Mouse (Mus musculus) lung, postnatal 0 days (tissue): ENCODE measurements at regions not wholly inside any gene's neighbourhood (a gene's known extent, or its start where the extent isn't known, plus 50 kb on each side); places are given as distances from the start of the nearest gene placed in this dataset.

Experiments used
- CTCF ChIP-seq: IDR thresholded peaks from 2 replicates; pipeline ENCODE4 v1.5.1; 2016; ENCODE audit warnings: antibody characterized with exemption, mild to moderate bottlenecking
- EP300 ChIP-seq: IDR thresholded peaks from 2 replicates; pipeline ENCODE4 v1.6.1; 2016; ENCODE audit warnings: antibody characterized with exemption, mild to moderate bottlenecking, control low read depth

DNA sequence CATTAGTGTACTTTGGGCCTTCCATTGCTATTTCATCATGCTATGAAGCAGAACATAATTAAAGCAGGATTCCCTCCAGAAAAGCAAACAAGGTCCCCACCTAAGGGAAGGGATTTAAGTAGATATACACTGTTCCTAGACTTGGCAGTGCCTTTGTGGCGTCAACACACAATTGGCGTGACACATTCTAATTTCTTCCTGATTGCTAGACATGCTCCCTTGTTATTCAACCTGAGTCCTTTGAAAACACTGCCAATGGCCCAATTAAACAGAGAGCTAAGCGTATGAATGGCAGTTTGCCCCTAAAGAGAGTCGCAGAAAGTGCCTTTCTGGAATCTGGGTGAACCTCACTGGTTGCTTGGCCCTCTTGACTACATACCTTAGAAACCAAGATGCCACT is 60.3 kb upstream of the Kdm8 start:
- no peak for TF ChIP-seq CTCF
- TF ChIP-seq EP300: no peak
